Mouse (Mus musculus): Measurements from ENCODE around the gene Rab11fip4. TPM values are rescaled to one million over a fixed set of nuclear protein-coding genes. Genes with fewer than 3 reads are reported as not detected.

Gene Rab11fip4
- polyA plus RNA-seq, 1 experiment from 2014 or later = 18.6 TPM

GRCm38 (mm10) chr11:79660361-79661205 is 69.6 kb downstream of the Rab11fip4 start:
- peak overlapping the region; percentile 92 for H3K27ac ChIP-seq (replicated peaks)
- peaks cover 58% of the 10 kb centered on the region for H3K4me1 ChIP-seq
- 1% methylated on average over 69 of the region's 69 CpGs for WGBS
- H3K36me3 ChIP-seq = no peaks in the 10 kb centered on the region
- H3K27me3 ChIP-seq (ENCODE audit: low read depth, poor library complexity, severe bottlenecking) = peaks cover 21% of the 10 kb centered on the region; the same call in 1 of the 2 replicates
- peak overlapping the region; percentile 74 for H3K4me3 ChIP-seq
- peak; percentile 85 for DNase-seq (ENCODE audit: low spot score)
- no peaks in the 10 kb centered on the region for H3K9me3 ChIP-seq (replicated peaks)

- peak overlapping the region; percentile 74 for H3K4me3 ChIP-seq
- H3K9me3 ChIP-seq (replicated peaks) = no peaks in the 10 kb centered on the region
- WGBS = 45% methylated on average over 6 of the region's 6 CpGs
- no peak for DNase-seq (ENCODE audit: low spot score)
- no peaks in the 10 kb centered on the region for H3K36me3 ChIP-seq
- peaks cover 70% of the 10 kb centered on the region for H3K4me1 ChIP-seq
- peaks cover 21% of the 10 kb centered on the region; the same call in 1 of the 2 replicates for H3K27me3 ChIP-seq (ENCODE audit: low read depth, poor library complexity, severe bottlenecking)
- H3K27ac ChIP-seq (replicated peaks) = peak overlapping the region; percentile 92
These were observed 71.0 kb downstream of the Rab11fip4 start for GRCm38 (mm10) chr11:79661877-79662545.

GRCm38 (mm10) chr11:79663158-79663557 is 72.1 kb downstream of the Rab11fip4 start:
- WGBS = 86% methylated on average over 9 of the region's 9 CpGs
- peaks cover 70% of the 10 kb centered on the region for H3K4me1 ChIP-seq

GRCm38 (mm10) chr11:79663570-79663969 is 72.6 kb downstream of the Rab11fip4 start:
- peaks cover 71% of the 10 kb centered on the region for H3K4me1 ChIP-seq
- no peak overlapping the region for H3K4me3 ChIP-seq
- 89% methylated on average over 7 of the region's 7 CpGs for WGBS
- peak overlapping the region; percentile 52; the same call in 1 of the 2 replicates for H3K27ac ChIP-seq (replicated peaks)
- H3K9me3 ChIP-seq (replicated peaks) = no peaks in the 10 kb centered on the region
- peaks cover 21% of the 10 kb centered on the region; the same call in 1 of the 2 replicates for H3K27me3 ChIP-seq (ENCODE audit: low read depth, poor library complexity, severe bottlenecking)
- H3K36me3 ChIP-seq = peaks cover 7% of the 10 kb centered on the region
- no peak for DNase-seq (ENCODE audit: low spot score)

More at GRCm38 (mm10) chr11:79663158-79663557, 72.1 kb downstream of the Rab11fip4 start:
- Histone ChIP-seq H3K27me3 (ENCODE audit: low read depth, poor library complexity, severe bottlenecking) (peaks cover 21% of the 10 kb centered on the region; the same call in 1 of the 2 replicates), H3K4me3 (peak overlapping the region; percentile 74; the same call in 1 of the 2 replicates), H3K9me3 (replicated peaks) (no peaks in the 10 kb centered on the region), H3K27ac (replicated peaks) (peak overlapping the region; percentile 52), H3K36me3 (peaks cover 3% of the 10 kb centered on the region)
- DNase-seq (ENCODE audit: low spot score) = no peak

- H3K4me1 ChIP-seq = peaks cover 72% of the 10 kb centered on the region
- H3K9me3 ChIP-seq (replicated peaks) = no peaks in the 10 kb centered on the region
- no peak for DNase-seq (ENCODE audit: low spot score)
- H3K4me3 ChIP-seq = no peak overlapping the region
- 0 out of 2 replicates have a peak overlapping the region, but pooled peaks have one; percentile 6 for H3K27ac ChIP-seq (replicated peaks)
- H3K27me3 ChIP-seq (ENCODE audit: low read depth, poor library complexity, severe bottlenecking) = peaks cover 3% of the 10 kb centered on the region; the same call in 1 of the 2 replicates
- H3K36me3 ChIP-seq = peaks cover 15% of the 10 kb centered on the region
- 89% methylated on average over 8 of the region's 8 CpGs for WGBS
These were observed 75.5 kb downstream of the Rab11fip4 start for GRCm38 (mm10) chr11:79666544-79666943.

- no peaks in the 10 kb centered on the region for H3K27me3 ChIP-seq (ENCODE audit: low read depth, poor library complexity, severe bottlenecking)
- H3K4me1 ChIP-seq = peaks cover 67% of the 10 kb centered on the region
- H3K9me3 ChIP-seq (replicated peaks) = no peaks in the 10 kb centered on the region
- peaks cover 15% of the 10 kb centered on the region for H3K36me3 ChIP-seq
- peak overlapping the region; percentile 63 for H3K27ac ChIP-seq (replicated peaks)
- DNase-seq (ENCODE audit: low spot score) = no peak
- 69% methylated on average over 6 of the region's 6 CpGs for WGBS
- no peak overlapping the region for H3K4me3 ChIP-seq
These were observed 78.2 kb downstream of the Rab11fip4 start for GRCm38 (mm10) chr11:79669210-79669609.

GRCm38 (mm10) chr11:79669947-79670346 is 78.9 kb downstream of the Rab11fip4 start:
- H3K36me3 ChIP-seq = peaks cover 15% of the 10 kb centered on the region
- peak; percentile 31 for DNase-seq (ENCODE audit: low spot score)
- H3K4me3 ChIP-seq = no peak overlapping the region
- no peaks in the 10 kb centered on the region for H3K27me3 ChIP-seq (ENCODE audit: low read depth, poor library complexity, severe bottlenecking)
- no peaks in the 10 kb centered on the region for H3K9me3 ChIP-seq (replicated peaks)
- H3K27ac ChIP-seq (replicated peaks) = peak overlapping the region; percentile 58; the same call in 1 of the 2 replicates
- 62% methylated on average over 3 of the region's 3 CpGs for WGBS
- H3K4me1 ChIP-seq = peaks cover 67% of the 10 kb centered on the region

GRCm38 (mm10) chr11:79670411-79670945 is 79.5 kb downstream of the Rab11fip4 start:
- H3K27me3 ChIP-seq (ENCODE audit: low read depth, poor library complexity, severe bottlenecking) = no peaks in the 10 kb centered on the region
- no peak for DNase-seq (ENCODE audit: low spot score)
- peak overlapping the region; percentile 58; the same call in 1 of the 2 replicates for H3K27ac ChIP-seq (replicated peaks)
- H3K36me3 ChIP-seq = peaks cover 15% of the 10 kb centered on the region
- no peak overlapping the region for H3K4me3 ChIP-seq
- H3K4me1 ChIP-seq = peaks cover 67% of the 10 kb centered on the region
- no peaks in the 10 kb centered on the region for H3K9me3 ChIP-seq (replicated peaks)
- 79% methylated on average over 7 of the region's 7 CpGs for WGBS

- Histone ChIP-seq H3K9me3 (replicated peaks) (no peaks in the 10 kb centered on the region), H3K27me3 (ENCODE audit: low read depth, poor library complexity, severe bottlenecking) (no peaks in the 10 kb centered on the region), H3K4me1 (peaks cover 62% of the 10 kb centered on the region), H3K36me3 (peaks cover 15% of the 10 kb centered on the region), H3K4me3 (no peak overlapping the region), H3K27ac (replicated peaks) (no peak overlapping the region)
- WGBS = 53% methylated on average over 6 of the region's 6 CpGs
- DNase-seq (ENCODE audit: low spot score) = no peak
These were observed 80.8 kb downstream of the Rab11fip4 start for GRCm38 (mm10) chr11:79671668-79672281.

- no peak for DNase-seq (ENCODE audit: low spot score)
- 77% methylated on average over 5 of the region's 5 CpGs for WGBS
- no peaks in the 10 kb centered on the region for H3K9me3 ChIP-seq (replicated peaks)
- peaks cover 13% of the 10 kb centered on the region for H3K36me3 ChIP-seq
- no peaks in the 10 kb centered on the region for H3K27me3 ChIP-seq (ENCODE audit: low read depth, poor library complexity, severe bottlenecking)
- H3K4me1 ChIP-seq = peaks cover 64% of the 10 kb centered on the region
- peak overlapping the region; percentile 47 for H3K27ac ChIP-seq (replicated peaks)
- no peak overlapping the region for H3K4me3 ChIP-seq
These were observed 82.1 kb downstream of the Rab11fip4 start for GRCm38 (mm10) chr11:79673072-79673471.

- 64% methylated on average over 8 of the region's 8 CpGs for WGBS
- no peak for DNase-seq (ENCODE audit: low spot score)
- H3K4me3 ChIP-seq = no peak overlapping the region
- peaks cover 7% of the 10 kb centered on the region for H3K36me3 ChIP-seq
- H3K27me3 ChIP-seq (ENCODE audit: low read depth, poor library complexity, severe bottlenecking) = no peaks in the 10 kb centered on the region
- peaks cover 62% of the 10 kb centered on the region for H3K4me1 ChIP-seq
- H3K27ac ChIP-seq (replicated peaks) = peak overlapping the region; percentile 47
- no peaks in the 10 kb centered on the region for H3K9me3 ChIP-seq (replicated peaks)
These were observed 82.7 kb downstream of the Rab11fip4 start for GRCm38 (mm10) chr11:79673717-79674116.

GRCm38 (mm10) chr11:79674231-79674630 is 83.2 kb downstream of the Rab11fip4 start:
- Histone ChIP-seq H3K36me3 (0 out of 2 replicates have a peak, but pooled peaks cover 2% of the 10 kb centered on the region), H3K27me3 (ENCODE audit: low read depth, poor library complexity, severe bottlenecking) (no peaks in the 10 kb centered on the region), H3K4me1 (peaks cover 57% of the 10 kb centered on the region), H3K9me3 (replicated peaks) (no peaks in the 10 kb centered on the region), H3K4me3 (no peak overlapping the region), H3K27ac (replicated peaks) (no peak overlapping the region)
- WGBS = 85% methylated on average over 3 of the region's 3 CpGs
- no peak for DNase-seq (ENCODE audit: low spot score)
